Mouse (Mus musculus) liver, embryonic 12.5 days (tissue): Measurements from ENCODE around the gene Rprd1b. TPM values are rescaled to one million over a fixed set of nuclear protein-coding genes. Genes with fewer than 3 reads are reported as not detected.

ENCODE experiments used
- ATAC-seq: fragments of 200-750 bp; cut with Nextera tagmentation; 2 replicates; pipeline ENCODE4 v1.8.0; 2017; ENCODE audit warnings: moderate number of reproducible peaks, mild to moderate bottlenecking, moderate library complexity
- H3K27ac ChIP-seq: fragments of 300-500 bp; sonication (generic); 2 replicates; pipeline ENCODE4 v1.5.1; 2016; ENCODE audit warnings: mild to moderate bottlenecking
- H3K27me3 ChIP-seq: fragments of 300-500 bp; sonication (generic); replicated peaks from 2 replicates; pipeline ENCODE4 v1.6.1; 2016; ENCODE audit warnings: mild to moderate bottlenecking, moderate library complexity
- H3K36me3 ChIP-seq: fragments of 300-500 bp; sonication (generic); 2 replicates; pipeline ENCODE4 v1.6.1; 2016; ENCODE audit warnings: mild to moderate bottlenecking, moderate library complexity
- H3K4me1 ChIP-seq: fragments of 300-500 bp; sonication (generic); 2 replicates; pipeline ENCODE4 v1.6.1; 2016
- H3K4me2 ChIP-seq: fragments of 300-500 bp; sonication (generic); 2 replicates; pipeline ENCODE4 v1.6.1; 2016; ENCODE audit warnings: mild to moderate bottlenecking, moderate library complexity
- H3K4me3 ChIP-seq: fragments of 300-500 bp; sonication (generic); 2 replicates; pipeline ENCODE4 v1.5.1; 2016; ENCODE audit warnings: mild to moderate bottlenecking, moderate library complexity
- H3K9ac ChIP-seq: fragments of 300-500 bp; sonication (generic); 2 replicates; pipeline ENCODE4 v1.6.1; 2016; ENCODE audit warnings: mild to moderate bottlenecking, moderate library complexity
- H3K9me3 ChIP-seq: fragments of 300-500 bp; sonication (generic); replicated peaks from 2 replicates; pipeline ENCODE4 v1.6.1; 2016; ENCODE audit warnings: mild to moderate bottlenecking, moderate library complexity
- WGBS: fragments of 180-500 bp; shearing (Covaris S2); methylation state at CpG from one replicate; pipeline ENCODE4 v1.1.7; 2016; ENCODE audit not compliant: insufficient replicate concordance; 5-methylcytosine and 5-hydroxymethylcytosine counted together
- polyA plus RNA-seq: library from polyadenylated mRNA; unstranded; fragments of >200 nt; fragmentation: Nextera tagmentation; extraction: Ambion mirVana; gene quantifications from 2 replicates; pipeline ENCODE4 v1.2.1, GENCODE M21; 2016

The Rprd1b gene
- polyA plus RNA-seq, 1 experiment from 2014 or later, result 42.5 TPM

DNA sequence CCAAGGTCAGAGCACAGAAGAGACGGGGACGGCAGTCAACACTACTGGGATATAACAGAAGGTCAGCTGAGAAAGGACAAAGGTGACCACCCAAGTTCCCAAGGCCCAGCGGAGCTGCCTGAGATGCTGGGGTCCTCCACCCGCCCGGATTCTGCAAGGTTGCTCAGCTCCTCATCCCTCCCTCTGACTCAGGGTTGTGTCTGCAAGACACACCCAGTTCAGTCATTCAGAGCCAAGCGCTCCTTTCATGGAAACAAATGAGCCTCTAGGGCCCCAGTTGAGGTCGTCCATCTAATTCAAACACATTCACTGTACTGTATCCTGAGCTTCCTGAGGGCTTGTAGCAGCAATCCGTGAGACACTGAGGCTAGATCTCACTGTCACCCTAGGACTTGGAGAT, 126.3 kb downstream of the Rprd1b start:
- H3K4me2 ChIP-seq, result peak overlapping the region; percentile 92

DNA sequence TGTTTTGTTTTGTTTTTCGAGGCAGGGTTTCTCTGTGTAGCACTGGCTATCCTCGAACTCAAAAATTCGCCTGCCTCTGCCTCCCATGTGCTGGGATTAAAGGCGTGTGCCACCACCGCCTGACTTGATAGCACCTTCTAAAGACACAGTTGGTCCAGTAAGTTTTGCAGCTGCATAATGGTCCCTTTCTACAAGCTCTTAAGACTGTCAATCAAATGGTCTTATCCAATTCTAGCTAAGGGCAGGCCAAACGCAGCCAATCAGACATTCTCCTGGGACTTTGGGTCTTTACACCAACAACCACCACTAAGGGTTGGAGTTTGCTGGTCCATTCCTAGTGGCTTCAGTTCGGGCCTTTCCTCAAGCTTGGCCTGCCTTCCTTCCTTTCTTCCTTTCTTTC, 126.8 kb downstream of the Rprd1b start:
- ATAC-seq, result no peak
- H3K4me1 ChIP-seq, result peaks cover 60% of the 10 kb centered on the region
- peak overlapping the region; percentile 77 for H3K27ac ChIP-seq

More for the DNA sequence above, 126.3 kb downstream of the Rprd1b start:
- H3K9ac ChIP-seq, result no peak overlapping the region; the same call in 1 of the 2 replicates
- peak overlapping the region; percentile 77 for H3K27ac ChIP-seq
- no peaks in the 10 kb centered on the region for H3K27me3 ChIP-seq
- H3K4me3 ChIP-seq, result no peak overlapping the region; the same call in 1 of the 2 replicates
- H3K4me1 ChIP-seq, result peaks cover 55% of the 10 kb centered on the region
- WGBS, result 71% methylated on average over 8 of the region's 8 CpGs
- H3K36me3 ChIP-seq, result no peaks in the 10 kb centered on the region
- peaks cover 7% of the 10 kb centered on the region; the same call in 1 of the 2 replicates for H3K9me3 ChIP-seq
- ATAC-seq, result no peak

DNA sequence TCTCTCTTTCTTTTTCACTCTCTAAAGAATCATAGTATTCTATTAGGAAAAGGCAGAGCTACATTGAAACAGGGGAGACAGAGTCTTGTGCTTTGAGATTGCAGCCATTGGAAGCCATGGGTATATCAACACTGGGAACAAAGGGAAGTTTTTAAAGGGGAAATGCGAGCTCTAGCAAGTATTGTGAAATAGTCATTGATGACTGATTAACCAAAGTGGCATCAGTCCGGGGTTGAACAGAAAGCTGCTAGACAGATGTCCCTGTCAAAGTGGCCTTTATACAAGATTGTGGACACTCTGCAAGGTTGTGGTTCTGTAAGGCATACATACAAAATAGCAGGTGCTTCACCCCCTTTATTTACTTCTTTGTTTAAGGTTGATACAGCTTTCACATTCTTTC, 127.3 kb downstream of the Rprd1b start:
- Histone ChIP-seq H3K4me1 (peaks cover 65% of the 10 kb centered on the region), H3K27ac (peak overlapping the region; percentile 55)
- ATAC-seq, result no peak

More for the DNA sequence above, 126.8 kb downstream of the Rprd1b start:
- H3K4me2 ChIP-seq, result no peak overlapping the region
- H3K36me3 ChIP-seq, result no peaks in the 10 kb centered on the region
- no peak overlapping the region for H3K9ac ChIP-seq
- H3K27me3 ChIP-seq, result no peaks in the 10 kb centered on the region
- H3K9me3 ChIP-seq, result peaks cover 7% of the 10 kb centered on the region; the same call in 1 of the 2 replicates
- 68% methylated on average over 7 of the region's 7 CpGs for WGBS
- no peak overlapping the region for H3K4me3 ChIP-seq

DNA sequence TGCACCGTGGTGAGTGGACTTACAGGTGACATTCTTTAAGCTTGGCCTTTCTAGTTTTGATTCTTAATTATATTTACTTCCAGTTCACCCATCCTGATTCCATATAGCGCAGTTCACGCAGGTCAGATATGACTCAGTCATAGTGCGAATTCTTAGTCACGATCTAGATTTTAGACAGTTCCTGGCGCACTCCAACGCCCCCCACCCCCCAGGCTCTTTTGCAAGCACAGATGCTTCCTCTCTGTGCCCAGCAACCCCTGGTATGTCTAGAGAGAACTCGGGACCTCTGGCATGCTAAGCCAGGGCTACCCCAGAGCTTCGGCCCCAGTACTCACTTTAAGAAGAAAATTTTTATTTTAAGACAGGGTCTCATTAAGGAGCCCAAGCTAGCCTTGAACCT, 128.2 kb downstream of the Rprd1b start:
- Histone ChIP-seq H3K4me3 (no peak overlapping the region), H3K9ac (no peak overlapping the region), H3K4me2 (no peak overlapping the region), H3K36me3 (no peaks in the 10 kb centered on the region), H3K27me3 (no peaks in the 10 kb centered on the region), H3K4me1 (peaks cover 73% of the 10 kb centered on the region), H3K27ac (peak overlapping the region; percentile 37; the same call in 1 of the 2 replicates), H3K9me3 (no peaks in the 10 kb centered on the region)
- WGBS, result 67% methylated on average over 9 of the region's 9 CpGs
- no peak for ATAC-seq

More for the DNA sequence above, 127.3 kb downstream of the Rprd1b start:
- Histone ChIP-seq H3K27me3 (no peaks in the 10 kb centered on the region), H3K9me3 (peaks cover 7% of the 10 kb centered on the region; the same call in 1 of the 2 replicates), H3K4me2 (no peak overlapping the region), H3K36me3 (no peaks in the 10 kb centered on the region), H3K4me3 (no peak overlapping the region), H3K9ac (no peak overlapping the region)
- WGBS, result 26% methylated on average over 2 of the region's 2 CpGs

DNA sequence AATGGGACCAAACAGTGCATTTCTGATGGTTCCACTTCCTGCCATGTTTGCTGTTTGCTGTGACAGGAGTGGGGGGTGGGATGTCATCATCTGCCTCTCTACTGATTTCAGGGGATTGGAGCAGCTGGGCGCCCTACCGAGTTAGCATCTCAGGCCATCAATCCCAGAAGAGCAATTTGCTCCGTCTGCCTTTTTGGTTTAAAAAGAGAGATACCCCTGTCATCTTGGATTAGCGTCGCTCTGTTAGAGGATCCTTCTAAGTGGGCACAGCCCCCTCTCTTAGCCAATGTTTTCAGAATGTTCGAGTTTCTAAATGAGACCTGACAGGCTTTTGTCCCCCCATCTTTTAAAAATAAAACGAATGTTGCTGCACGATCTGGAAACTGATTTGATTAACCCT, 129.4 kb downstream of the Rprd1b start:
- Histone ChIP-seq H3K9me3 (no peaks in the 10 kb centered on the region), H3K4me2 (no peak overlapping the region), H3K9ac (no peak overlapping the region), H3K27me3 (no peaks in the 10 kb centered on the region), H3K4me3 (no peak overlapping the region), H3K4me1 (peaks cover 70% of the 10 kb centered on the region), H3K27ac (no peak overlapping the region), H3K36me3 (no peaks in the 10 kb centered on the region)
- ATAC-seq, result no peak
- whole genome bisulfite sequencing, result 70% methylated on average over 8 of the region's 8 CpGs

DNA sequence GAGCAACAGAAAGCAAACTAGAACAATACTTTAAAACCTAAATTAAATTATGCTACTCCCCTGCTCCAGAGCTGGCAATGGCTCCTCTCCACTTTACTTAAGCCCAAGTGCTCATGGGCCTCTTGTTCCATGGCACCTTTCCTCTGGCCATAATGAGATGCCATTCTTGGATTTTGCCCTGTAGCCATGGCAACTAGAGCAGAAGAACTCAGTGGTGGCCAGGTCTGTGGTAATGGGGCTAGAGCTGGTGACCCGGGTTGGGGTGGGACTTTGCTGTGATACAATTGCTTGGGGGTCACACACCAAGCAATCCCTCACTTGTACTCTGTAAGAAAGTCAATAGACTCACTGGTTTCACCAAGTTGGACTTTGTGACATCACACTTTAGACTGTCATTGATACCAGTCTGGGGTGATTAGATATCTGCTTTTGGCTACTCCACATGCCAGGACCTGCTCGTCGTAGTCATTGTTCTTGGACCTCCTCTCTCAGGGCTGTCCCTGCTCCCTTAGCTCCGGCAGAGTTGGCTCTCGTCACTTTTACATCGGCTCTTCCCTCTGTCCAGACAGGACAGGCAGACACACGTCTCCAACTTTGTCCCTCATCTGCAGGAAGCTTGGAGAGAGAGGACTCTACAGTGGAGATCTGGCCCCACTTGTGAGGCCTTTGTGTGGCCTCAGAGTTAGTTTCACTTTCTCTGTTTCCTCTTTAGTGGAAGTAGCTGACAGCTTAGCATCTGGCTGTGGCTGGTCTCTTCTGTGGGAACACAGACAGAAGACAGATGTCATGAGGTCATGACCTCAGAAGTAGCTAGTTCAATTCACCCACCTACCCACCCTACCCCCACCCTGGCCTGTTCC, 131.3 kb downstream of the Rprd1b start:
- Histone ChIP-seq H3K36me3 (no peaks in the 10 kb centered on the region), H3K4me3 (peak overlapping the region; percentile 35), H3K4me2 (peak overlapping the region; percentile 61), H3K4me1 (peaks cover 53% of the 10 kb centered on the region), H3K27me3 (no peaks in the 10 kb centered on the region), H3K27ac (peak overlapping the region; percentile 72), H3K9ac (peak overlapping the region; percentile 59), H3K9me3 (no peaks in the 10 kb centered on the region)
- ATAC-seq, result 0 out of 2 replicates have a peak, but pooled peaks have one; percentile 29
- 22% methylated on average over 7 of the region's 7 CpGs for WGBS

DNA sequence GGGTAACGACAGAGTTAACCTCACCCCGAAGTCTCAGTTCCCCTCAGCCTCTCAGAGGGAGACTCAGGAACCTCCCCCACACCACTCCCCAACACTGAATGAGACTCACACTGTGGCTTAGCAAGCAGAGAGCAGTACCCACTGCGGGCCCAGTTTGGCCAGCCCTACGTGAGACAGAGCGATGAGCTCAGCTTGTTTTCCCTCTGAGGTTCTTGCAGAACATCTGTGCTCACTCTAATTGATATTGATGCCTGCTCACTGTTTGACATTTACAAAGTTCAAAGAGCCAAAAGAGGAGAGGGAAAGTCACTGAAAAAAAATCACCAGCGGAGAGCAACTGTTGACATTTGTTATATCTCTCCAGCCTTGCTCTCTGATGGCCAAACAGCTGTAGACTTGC, 133.5 kb downstream of the Rprd1b start:
- Histone ChIP-seq H3K27ac (no peak overlapping the region), H3K4me2 (no peak overlapping the region), H3K36me3 (no peaks in the 10 kb centered on the region), H3K9ac (no peak overlapping the region), H3K9me3 (no peaks in the 10 kb centered on the region), H3K27me3 (no peaks in the 10 kb centered on the region), H3K4me1 (peaks cover 43% of the 10 kb centered on the region), H3K4me3 (no peak overlapping the region)
- 0 out of 2 replicates have a peak, but pooled peaks have one; percentile 17 for ATAC-seq
- 67% methylated on average over 6 of the region's 6 CpGs for WGBS

DNA sequence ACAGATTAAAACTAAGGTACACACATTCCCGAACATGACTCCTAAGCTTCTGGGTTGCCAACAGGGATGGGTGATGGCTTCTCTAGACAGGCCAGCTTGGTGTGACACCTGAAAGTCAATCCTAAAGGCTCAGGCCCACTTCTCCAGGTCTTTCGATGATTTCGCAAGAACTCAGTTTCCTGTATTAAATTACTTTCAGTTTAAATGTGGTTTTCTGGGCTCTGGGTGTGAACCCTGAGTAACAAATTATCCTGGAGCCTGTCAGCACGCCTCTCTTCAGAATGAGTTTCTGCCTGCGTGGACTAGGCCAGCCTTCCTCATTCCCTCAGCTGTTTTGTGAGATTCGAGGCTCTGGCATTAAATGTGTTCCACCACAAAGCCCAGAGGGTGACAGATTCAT, 134.7 kb downstream of the Rprd1b start:
- Histone ChIP-seq H3K4me1 (peaks cover 51% of the 10 kb centered on the region), H3K9ac (no peak overlapping the region), H3K36me3 (no peaks in the 10 kb centered on the region), H3K9me3 (no peaks in the 10 kb centered on the region), H3K27ac (no peak overlapping the region), H3K4me2 (no peak overlapping the region), H3K4me3 (no peak overlapping the region), H3K27me3 (no peaks in the 10 kb centered on the region)
- no peak for ATAC-seq
- 38% methylated on average over 6 of the region's 6 CpGs for WGBS

DNA sequence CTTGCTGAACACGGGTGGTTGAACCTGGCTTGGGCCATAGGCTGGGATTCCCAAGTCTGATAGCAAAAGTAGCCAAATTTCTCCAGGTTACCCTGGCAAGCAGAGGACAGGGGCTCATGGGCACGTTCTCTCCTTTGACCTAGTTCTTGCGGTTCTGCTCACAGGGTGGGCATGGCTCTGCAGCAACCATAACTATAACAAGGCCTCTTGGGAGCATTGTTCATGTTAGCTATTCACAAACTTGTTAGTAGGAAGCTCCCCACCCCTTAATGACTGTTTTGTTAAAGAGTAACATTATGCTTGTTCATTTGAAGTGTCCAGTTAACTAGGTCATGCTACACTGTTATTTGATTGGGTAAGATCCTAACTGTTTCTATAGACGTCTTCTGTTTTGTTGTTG, 137.5 kb downstream of the Rprd1b start:
- no peaks in the 10 kb centered on the region for H3K36me3 ChIP-seq
- H3K4me3 ChIP-seq, result no peak overlapping the region
- 66% methylated on average over 4 of the region's 4 CpGs for WGBS
- no peaks in the 10 kb centered on the region for H3K9me3 ChIP-seq
- H3K27me3 ChIP-seq, result peaks cover 19% of the 10 kb centered on the region
- no peak overlapping the region for H3K27ac ChIP-seq
- no peak overlapping the region for H3K4me2 ChIP-seq
- no peak for ATAC-seq
- no peak overlapping the region for H3K9ac ChIP-seq
- peaks cover 33% of the 10 kb centered on the region for H3K4me1 ChIP-seq

DNA sequence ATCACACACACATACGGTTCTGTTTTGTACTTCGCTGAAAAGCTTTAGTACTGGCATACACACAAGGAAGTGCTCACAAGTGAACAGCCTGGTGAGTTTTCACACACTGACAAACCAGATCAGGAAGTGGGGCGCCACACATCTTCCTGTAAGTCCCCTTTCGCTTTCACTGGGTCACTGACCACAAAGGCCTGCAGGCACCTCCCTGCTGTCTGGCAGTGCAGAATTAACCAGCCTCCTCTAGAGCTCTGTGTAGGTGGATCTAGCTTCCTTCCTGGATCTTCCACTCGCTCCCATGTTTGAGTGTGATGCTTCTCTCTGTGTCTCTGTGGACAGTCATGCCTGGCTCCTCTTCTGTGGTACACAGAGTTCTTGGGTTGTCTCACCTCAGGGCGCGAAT, 138.3 kb downstream of the Rprd1b start:
- 0 out of 2 replicates have a peak, but pooled peaks have one; percentile 40 for ATAC-seq
- WGBS, result 31% methylated on average over 7 of the region's 7 CpGs
- Histone ChIP-seq H3K27me3 (peaks cover 21% of the 10 kb centered on the region), H3K4me2 (peak overlapping the region; percentile 28; the same call in 1 of the 2 replicates), H3K36me3 (no peaks in the 10 kb centered on the region), H3K4me3 (no peak overlapping the region), H3K27ac (no peak overlapping the region), H3K9me3 (no peaks in the 10 kb centered on the region), H3K4me1 (peaks cover 25% of the 10 kb centered on the region), H3K9ac (no peak overlapping the region)

DNA sequence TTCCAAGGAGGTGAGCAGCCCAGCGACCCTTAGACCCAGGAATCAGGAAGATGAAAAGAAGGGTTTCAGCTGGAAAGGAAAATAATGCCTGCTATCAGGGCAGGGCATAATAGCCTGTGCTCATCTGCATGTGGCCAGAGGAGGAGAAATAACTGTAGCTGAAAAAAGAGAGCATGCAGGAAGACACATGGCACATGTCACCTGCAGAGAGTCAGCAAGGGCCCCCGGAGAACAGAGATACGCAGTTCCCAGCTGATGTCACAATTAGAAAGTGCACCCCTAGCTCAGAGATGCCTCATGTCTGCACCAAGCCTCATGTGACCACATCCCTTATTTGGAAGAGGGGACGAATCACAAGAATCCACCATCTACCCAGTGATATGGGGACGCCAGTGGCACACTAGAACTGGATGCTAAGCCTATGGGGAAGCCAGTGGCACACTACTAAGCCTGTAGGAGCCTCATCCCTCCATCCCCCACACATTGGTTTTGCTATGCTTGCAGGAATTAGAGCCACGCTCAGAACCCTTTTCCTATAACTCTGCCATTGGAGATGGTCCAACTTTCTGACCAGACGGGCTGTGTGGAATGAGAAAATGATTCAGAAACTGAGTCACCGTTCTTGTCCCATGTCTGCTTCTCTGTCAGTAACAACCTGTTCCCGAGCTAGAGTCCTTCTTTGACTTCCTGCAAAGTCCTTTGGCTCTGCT, 139.4 kb downstream of the Rprd1b start:
- Histone ChIP-seq H3K27ac (no peak overlapping the region), H3K36me3 (no peaks in the 10 kb centered on the region), H3K4me3 (no peak overlapping the region), H3K9ac (no peak overlapping the region), H3K4me2 (no peak overlapping the region), H3K4me1 (peaks cover 18% of the 10 kb centered on the region; the same call in 1 of the 2 replicates), H3K27me3 (peaks cover 21% of the 10 kb centered on the region), H3K9me3 (no peaks in the 10 kb centered on the region)
- WGBS, result 41% methylated on average over 9 of the region's 9 CpGs
- ATAC-seq, result no peak

DNA sequence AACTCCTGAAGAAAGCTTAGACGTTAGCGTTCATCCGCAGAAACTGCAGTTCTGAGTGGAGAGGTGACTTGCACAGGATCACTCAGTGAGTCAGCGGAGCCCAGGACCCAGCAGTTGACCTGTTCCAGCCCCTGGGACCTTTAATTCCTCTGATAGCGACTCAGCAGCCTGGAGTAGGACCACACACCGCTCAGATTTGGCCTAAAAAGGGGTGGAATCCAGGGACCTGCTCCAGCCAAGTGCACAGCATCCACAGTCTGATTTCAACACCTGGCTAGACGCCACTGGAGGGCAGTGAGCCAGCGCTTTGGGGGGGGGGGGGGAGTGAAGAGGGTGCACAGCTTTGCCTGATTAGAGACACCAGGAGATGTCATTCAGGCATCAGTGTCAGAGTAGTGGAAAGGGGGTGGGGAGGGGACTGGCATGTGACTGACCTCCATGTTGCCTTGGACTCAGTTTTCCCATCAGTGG, 140.5 kb downstream of the Rprd1b start:
- no peak overlapping the region for H3K9ac ChIP-seq
- no peaks in the 10 kb centered on the region for H3K36me3 ChIP-seq
- WGBS, result 67% methylated on average over 8 of the region's 8 CpGs
- ATAC-seq, result no peak; the same call in 1 of the 2 replicates
- peaks cover 28% of the 10 kb centered on the region for H3K27me3 ChIP-seq
- H3K4me1 ChIP-seq, result peaks cover 16% of the 10 kb centered on the region; the same call in 1 of the 2 replicates
- no peak overlapping the region for H3K4me3 ChIP-seq
- no peaks in the 10 kb centered on the region for H3K9me3 ChIP-seq
- no peak overlapping the region for H3K4me2 ChIP-seq
- H3K27ac ChIP-seq, result no peak overlapping the region
